Mouse (Mus musculus) MEL (cell line): ENCODE measurements around the gene Tgfbi.

Experiments
- CTCF ChIP-seq, 3 experiments: IDR thresholded peaks in 2 of 3; conservative IDR thresholded peaks in 1 of 3; 2 replicates each; pipeline ENCODE4 v1.5.1; 2011 to 2012; ENCODE audit warnings: low read length in 3 of 3, low read depth in 2 of 3, mild to moderate bottlenecking in 2 of 3, improper control_type of control experiment in 1 of 3, inconsistent platforms in 1 of 3, mixed read lengths in 1 of 3, moderate library complexity in 1 of 3; ENCODE audit not compliant: control insufficient read depth in 1 of 3, insufficient read depth in 1 of 3, poor library complexity in 1 of 3, severe bottlenecking in 1 of 3
- MEF2A ChIP-seq: IDR thresholded peaks from 2 replicates; pipeline ENCODE4 v1.6.1; 2014; ENCODE audit warnings: low read depth, mild to moderate bottlenecking, inconsistent platforms, low read length, improper control_type of control experiment; ENCODE audit not compliant: poor library complexity, insufficient replicate concordance, severe bottlenecking; ENCODE audit errors: extremely low read depth
- POLR2A ChIP-seq, 2 experiments: IDR thresholded peaks; 2 replicates each; pipeline ENCODE4 v1.6.1; 2011 to 2012; ENCODE audit warnings: low read length in 2 of 2, mild to moderate bottlenecking in 2 of 2, control low read depth in 1 of 2, improper control_type of control experiment in 1 of 2, low read depth in 1 of 2, moderate library complexity in 1 of 2; ENCODE audit not compliant: control insufficient read depth in 1 of 2, insufficient read depth in 1 of 2, poor library complexity in 1 of 2
- RCOR1 ChIP-seq: IDR thresholded peaks from 2 replicates; pipeline ENCODE4 v1.6.1; 2012; ENCODE audit warnings: low read depth, mild to moderate bottlenecking, inconsistent platforms, low read length, improper control_type of control experiment
- TCF12 ChIP-seq: IDR thresholded peaks from 2 replicates; pipeline ENCODE4 v1.6.1; 2014; ENCODE audit warnings: low read depth, mild to moderate bottlenecking, inconsistent platforms, low read length, improper control_type of control experiment, moderate library complexity
- ZMIZ1 ChIP-seq: IDR thresholded peaks from 2 replicates; pipeline ENCODE4 v1.6.1; 2012; ENCODE audit warnings: low read depth, mild to moderate bottlenecking, inconsistent platforms, low read length, improper control_type of control experiment, moderate library complexity

- TF ChIP-seq TCF12: no peak
- no peak for TF ChIP-seq ZMIZ1
- no peak for TF ChIP-seq POLR2A (IDR thresholded peaks at IDR 0.05; ENCODE audit: control insufficient read depth in 1 of 2, insufficient read depth in 1 of 2, low read depth in 1 of 2, low read length in 2 of 2, poor library complexity in 1 of 2)
- TF ChIP-seq CTCF (IDR thresholded peaks at IDR 0.05 in 2 of 3, conservative IDR thresholded peaks at IDR 0.05 in 1 of 3; ENCODE audit: control insufficient read depth in 1 of 3, insufficient read depth in 1 of 3, low read depth in 2 of 3, low read length in 3 of 3, poor library complexity in 1 of 3, severe bottlenecking in 1 of 3): no peak
- no peak for TF ChIP-seq MEF2A
- TF ChIP-seq RCOR1: no peak
Observed at GRCm38 (mm10) chr13:56611741-56612140, 2.4 kb downstream of the Tgfbi start.
